Mouse (Mus musculus): ENCODE measurements around the gene Unc45b.
A peak's percentile ranks its signal among the peaks of the same experiment; 100 is the strongest.

The Unc45b gene

GRCm38 (mm10) chr11:82910250-82910649 lies at the start of gene Unc45b:
Gene Unc45b, plus strand, starts transcription at chr11:82910550.
- no peak for DNase-seq (ENCODE audit: low spot score in 2 of 2)

GRCm38 (mm10) chr11:82860759-82861158 lies 49.6 kb upstream of the Unc45b start:
- no peak for DNase-seq (ENCODE audit: low spot score in 2 of 2)

GRCm38 (mm10) chr11:82861558-82861957 lies 48.8 kb upstream of the Unc45b start:
- no peak for DNase-seq (ENCODE audit: low spot score in 2 of 2)

- DNase-seq (ENCODE audit: low spot score in 2 of 2) = no peak
These were observed 47.7 kb upstream of the Unc45b start for GRCm38 (mm10) chr11:82862638-82863037.

GRCm38 (mm10) chr11:82863059-82863458 lies 47.3 kb upstream of the Unc45b start:
- DNase-seq (ENCODE audit: low spot score in 2 of 2) = no peak

GRCm38 (mm10) chr11:82863488-82863931 lies 46.8 kb upstream of the Unc45b start:
- DNase-seq (ENCODE audit: low spot score in 2 of 2) = no peak

- DNase-seq (ENCODE audit: low spot score in 2 of 2) = no peak
These were observed 44.4 kb upstream of the Unc45b start for GRCm38 (mm10) chr11:82865957-82866356.

GRCm38 (mm10) chr11:82866850-82867564 lies 43.3 kb upstream of the Unc45b start:
- no peak for DNase-seq (ENCODE audit: low spot score in 2 of 2)

GRCm38 (mm10) chr11:82867956-82868355 lies 42.4 kb upstream of the Unc45b start:
- DNase-seq (ENCODE audit: low spot score in 2 of 2) = no peak

- no peak for DNase-seq (ENCODE audit: low spot score in 2 of 2)
These were observed 40.7 kb upstream of the Unc45b start for GRCm38 (mm10) chr11:82869506-82870172.

- peak; percentile 36 to 64 for DNase-seq (ENCODE audit: low spot score in 2 of 2)
These were observed 39.9 kb upstream of the Unc45b start for GRCm38 (mm10) chr11:82870173-82871030.

- DNase-seq (ENCODE audit: low spot score in 2 of 2) = peak; percentile 68 to 92
These were observed 39.3 kb upstream of the Unc45b start, which contains the start of gene Rffl for GRCm38 (mm10) chr11:82871031-82871446. Gene Rffl, minus strand, starts transcription at chr11:82871210.

GRCm38 (mm10) chr11:82874924-82875323 lies 35.4 kb upstream of the Unc45b start:
- no peak for DNase-seq (ENCODE audit: low spot score in 2 of 2)

- DNase-seq (ENCODE audit: low spot score in 2 of 2) = no peak
These were observed 34.7 kb upstream of the Unc45b start for GRCm38 (mm10) chr11:82875631-82876030.

- no peak for DNase-seq (ENCODE audit: low spot score in 2 of 2)
These were observed 32.5 kb upstream of the Unc45b start for GRCm38 (mm10) chr11:82877726-82878344.

- no peak for DNase-seq (ENCODE audit: low spot score in 2 of 2)
These were observed 27.2 kb upstream of the Unc45b start for GRCm38 (mm10) chr11:82883180-82883579.

GRCm38 (mm10) chr11:82886559-82886958 lies 23.8 kb upstream of the Unc45b start:
- no peak for DNase-seq (ENCODE audit: low spot score in 2 of 2)

GRCm38 (mm10) chr11:82888491-82888946 lies 21.8 kb upstream of the Unc45b start:
- no peak for DNase-seq (ENCODE audit: low spot score in 2 of 2)

- no peak for DNase-seq (ENCODE audit: low spot score in 2 of 2)
These were observed 20.6 kb upstream of the Unc45b start for GRCm38 (mm10) chr11:82889524-82890341.

- DNase-seq (ENCODE audit: low spot score in 2 of 2) = peak; percentile 79 to 94
These were observed 20.0 kb upstream of the Unc45b start, which contains the start of gene Rad51d for GRCm38 (mm10) chr11:82890342-82890762. Gene Rad51d, minus strand, starts transcription at chr11:82890614.

- DNase-seq (ENCODE audit: low spot score in 2 of 2) = no peak
These were observed 18.4 kb upstream of the Unc45b start, which contains the start of gene Fndc8 for GRCm38 (mm10) chr11:82891936-82892335. Gene Fndc8, plus strand, starts transcription at chr11:82892124.

All from left cerebral cortex, adult 9 months (tissue).